Mouse (Mus musculus) brain, embryonic 18.5 days (tissue): ENCODE results near the gene Clk3.

Experiments used
- DNase-seq: peaks from one replicate; pipeline ENCODE4 v3.0.0-alpha.2; 2012; ENCODE audit warnings: low read depth, low spot score

The Clk3 gene

GRCm38 (mm10) chr9:57765364-57766351 is at the start of gene Clk3:
Gene Clk3, minus strand, starts transcription at chr9:57765860.
- peak; percentile 57 for DNase-seq

GRCm38 (mm10) chr9:57814866-57815265 is 49.2 kb upstream of the Clk3 start:
- DNase-seq: no peak

- no peak for DNase-seq
These were observed 48.4 kb upstream of the Clk3 start for GRCm38 (mm10) chr9:57814014-57814413.

- no peak for DNase-seq
These were observed 46.4 kb upstream of the Clk3 start for GRCm38 (mm10) chr9:57811793-57812733.

DNA sequence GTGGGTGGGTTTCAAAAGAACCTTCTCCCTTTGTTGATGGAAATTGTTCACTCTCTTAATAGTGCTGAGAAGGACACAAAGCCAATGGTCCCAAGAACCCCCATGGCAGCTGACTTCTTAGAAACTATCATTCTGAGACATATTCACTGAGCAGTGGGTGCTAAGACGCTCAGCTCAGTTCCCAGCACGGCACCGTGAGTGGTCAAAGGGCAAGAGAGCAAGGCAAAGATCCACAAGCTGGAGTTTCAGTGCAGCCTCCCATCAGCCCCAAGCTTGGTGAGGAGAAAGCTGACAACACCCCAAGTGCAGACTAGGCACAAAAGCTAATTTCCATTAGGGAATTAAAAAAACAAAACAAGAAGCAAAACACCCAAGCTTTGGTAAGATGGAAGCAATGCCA is 45.0 kb upstream of the Clk3 start:
- no peak for DNase-seq

DNA sequence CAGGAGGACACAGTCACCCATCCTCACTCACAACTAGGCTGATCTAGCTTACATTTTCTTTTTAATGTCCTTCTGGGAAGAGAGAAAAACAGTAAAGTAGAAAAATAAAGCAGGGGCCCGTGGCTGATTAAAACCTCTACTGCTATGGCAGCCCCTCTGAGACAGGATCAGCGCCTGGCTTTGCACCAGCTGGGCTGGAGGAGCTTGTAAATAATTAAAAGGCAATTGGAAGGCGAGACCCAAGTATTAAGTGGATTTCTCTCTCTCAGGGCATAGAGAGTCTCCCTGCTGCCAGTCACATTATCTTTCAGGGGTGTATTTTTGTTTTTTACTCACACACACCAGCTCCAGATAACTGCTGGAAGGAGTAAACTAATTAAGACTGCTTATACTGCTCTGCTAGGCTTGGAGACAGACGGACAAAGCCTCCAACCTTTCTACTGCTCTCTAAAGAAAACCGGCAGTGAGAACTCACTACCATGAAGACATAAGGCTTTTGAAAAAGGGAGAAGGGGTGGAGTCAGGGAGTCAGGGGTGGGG is 43.2 kb upstream of the Clk3 start:
- no peak for DNase-seq

- DNase-seq: no peak
These were observed 41.6 kb upstream of the Clk3 start for GRCm38 (mm10) chr9:57807174-57807651.

- DNase-seq: no peak
These were observed 40.4 kb upstream of the Clk3 start for GRCm38 (mm10) chr9:57806066-57806481.

DNA sequence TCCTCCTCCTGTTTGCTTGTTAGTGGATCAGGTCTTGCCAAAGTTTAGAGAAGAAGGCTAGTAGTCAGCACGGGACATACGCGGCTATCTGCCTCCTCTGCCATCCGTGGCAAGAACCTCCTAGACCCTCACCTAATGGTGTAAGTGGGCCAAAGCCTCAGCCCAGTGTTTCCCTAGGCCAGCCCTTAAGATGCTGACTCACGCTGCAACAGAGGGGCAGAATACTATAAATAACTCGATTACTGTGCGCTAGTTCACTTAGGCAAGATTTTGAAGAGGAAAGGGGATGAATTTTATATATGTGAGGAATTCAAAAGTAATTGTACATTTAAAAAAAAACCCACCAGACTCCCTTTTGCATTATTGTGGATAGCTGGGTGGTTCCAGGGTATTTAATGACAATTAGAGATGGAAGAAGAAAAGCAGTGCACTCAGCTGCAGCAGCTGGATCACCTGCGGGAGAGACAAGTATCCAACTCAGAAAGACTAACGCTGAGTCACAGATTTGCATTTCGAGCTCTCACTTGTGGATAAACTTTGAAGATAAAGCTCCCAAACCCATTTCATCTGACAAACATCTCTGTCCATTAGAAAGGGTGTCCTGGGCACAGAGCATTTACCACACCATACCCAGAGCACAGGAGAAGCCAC is 39.6 kb upstream of the Clk3 start:
- DNase-seq: no peak

- DNase-seq: no peak
These were observed 38.2 kb upstream of the Clk3 start for GRCm38 (mm10) chr9:57803839-57804238.

- DNase-seq: no peak
These were observed 37.4 kb upstream of the Clk3 start for GRCm38 (mm10) chr9:57803047-57803446.

DNA sequence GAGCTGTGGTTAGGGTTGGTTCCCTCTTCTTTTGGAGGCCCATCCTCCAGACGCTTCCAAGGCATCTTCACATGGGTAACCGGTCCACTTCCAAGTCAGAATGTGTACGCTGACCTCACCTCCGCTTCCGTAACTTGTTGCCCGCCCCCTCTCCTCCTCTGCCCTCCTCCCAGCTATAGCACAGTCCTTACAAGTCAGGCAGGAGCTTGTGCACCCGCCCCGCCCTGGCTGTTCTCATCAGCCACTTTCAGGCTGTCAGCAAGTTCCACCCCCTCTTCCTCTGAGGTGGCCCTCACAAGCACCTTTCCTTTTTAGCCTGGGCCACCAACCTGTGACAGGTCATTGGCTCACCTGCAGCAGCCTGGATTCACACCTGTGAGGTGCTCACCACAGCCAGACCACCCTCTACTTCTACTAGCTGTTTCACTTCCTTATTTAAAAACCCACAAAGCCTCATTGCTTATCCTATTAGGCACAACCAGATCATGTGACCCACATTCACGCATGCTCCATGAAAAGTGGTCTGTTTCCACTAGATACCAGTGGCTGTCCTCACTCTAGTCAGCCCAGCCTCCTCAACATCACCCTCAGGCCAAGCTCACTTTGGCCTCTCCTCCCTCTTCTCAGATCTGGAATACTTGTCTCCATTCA is 34.8 kb upstream of the Clk3 start:
- no peak for DNase-seq

DNA sequence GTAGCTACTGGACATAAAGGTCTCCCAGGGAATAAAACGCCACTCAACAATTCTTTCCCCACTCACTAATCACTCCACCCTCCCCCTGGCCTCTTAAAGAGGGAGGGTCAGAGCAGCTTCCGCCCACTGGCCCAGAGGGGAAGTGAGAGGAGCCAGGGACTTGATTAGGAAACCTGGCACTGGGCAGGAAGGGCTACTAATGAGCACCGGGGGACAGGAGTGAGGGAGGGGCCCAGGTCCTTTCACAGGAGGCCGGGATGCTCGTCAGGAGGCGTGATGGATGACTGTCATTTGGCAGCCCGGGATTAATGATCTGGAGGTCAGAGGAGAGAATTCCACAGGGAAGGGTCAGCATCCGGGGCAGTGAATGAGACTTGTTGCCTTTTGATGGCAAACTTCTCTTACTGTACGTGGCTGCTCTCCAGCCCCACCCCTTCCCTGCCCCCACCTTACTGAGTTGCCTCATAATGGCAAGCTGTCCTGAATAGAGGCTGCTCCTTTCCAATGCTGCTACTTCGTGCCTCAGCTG is 33.1 kb upstream of the Clk3 start:
- DNase-seq: no peak

GRCm38 (mm10) chr9:57797456-57797855 is 31.8 kb upstream of the Clk3 start:
- DNase-seq: no peak

DNA sequence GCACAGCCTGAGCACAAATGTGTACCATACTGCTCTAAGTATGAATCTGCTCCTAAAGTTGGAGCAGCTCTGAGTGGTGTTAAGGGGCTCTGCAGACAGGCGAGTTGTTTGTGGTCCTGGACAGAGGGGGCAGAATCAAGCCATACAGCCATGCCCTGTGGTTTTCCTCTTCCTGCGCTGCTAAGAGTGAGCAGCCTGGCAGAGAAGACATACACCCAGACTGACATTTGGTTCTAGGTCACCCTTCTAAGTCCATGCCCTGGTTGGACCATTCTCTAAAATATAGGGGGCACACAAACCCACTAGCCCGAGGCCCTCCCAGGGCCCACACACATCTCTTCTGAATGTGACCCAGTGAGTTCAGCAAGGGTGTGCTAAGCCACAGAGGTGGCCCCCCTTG is 24.1 kb upstream of the Clk3 start:
- DNase-seq: no peak

DNA sequence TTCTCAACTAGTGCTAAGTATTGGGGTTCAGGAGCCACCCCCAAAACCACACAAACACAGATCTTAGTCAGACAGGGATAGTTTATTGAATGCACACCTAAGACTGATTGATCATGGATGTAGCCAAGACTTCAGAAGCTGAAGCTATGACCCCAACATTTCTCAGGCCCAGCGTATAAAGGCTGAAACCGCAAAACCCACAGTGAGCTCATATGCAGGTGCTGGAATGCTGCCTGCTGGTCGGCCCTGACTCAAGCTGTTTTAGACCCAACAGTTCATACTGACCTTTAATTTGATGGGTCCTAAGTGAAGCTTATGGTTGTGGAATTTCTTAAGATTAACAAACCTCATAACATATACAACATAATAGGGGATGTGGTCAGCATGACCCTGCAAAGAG is 17.0 kb upstream of the Clk3 start:
- no peak for DNase-seq

- no peak for DNase-seq
These were observed 10.1 kb upstream of the Clk3 start for GRCm38 (mm10) chr9:57775736-57776135.

GRCm38 (mm10) chr9:57775026-57775425 is 9.4 kb upstream of the Clk3 start:
- DNase-seq: no peak

DNA sequence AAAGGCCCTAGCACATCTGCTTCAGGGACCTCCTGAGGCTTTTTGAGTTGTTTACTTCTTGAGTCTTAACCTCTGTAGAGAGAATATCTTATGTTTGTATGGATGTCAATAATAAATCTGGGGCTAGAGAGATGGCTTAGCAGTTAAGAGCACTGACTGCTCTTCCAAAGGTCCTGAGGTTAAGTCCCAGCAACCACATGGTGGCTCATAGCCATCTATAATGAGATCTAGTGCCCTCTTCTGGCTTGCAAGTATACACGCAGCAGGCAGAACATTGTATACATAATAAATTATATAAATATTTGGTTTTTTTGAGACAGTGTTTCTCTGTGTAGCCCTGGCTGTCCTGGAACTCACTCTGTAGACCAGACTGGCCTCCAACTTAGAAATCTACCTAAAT is 8.5 kb upstream of the Clk3 start:
- DNase-seq: no peak

- DNase-seq: no peak
These were observed 8.1 kb upstream of the Clk3 start for GRCm38 (mm10) chr9:57773754-57774153.

DNA sequence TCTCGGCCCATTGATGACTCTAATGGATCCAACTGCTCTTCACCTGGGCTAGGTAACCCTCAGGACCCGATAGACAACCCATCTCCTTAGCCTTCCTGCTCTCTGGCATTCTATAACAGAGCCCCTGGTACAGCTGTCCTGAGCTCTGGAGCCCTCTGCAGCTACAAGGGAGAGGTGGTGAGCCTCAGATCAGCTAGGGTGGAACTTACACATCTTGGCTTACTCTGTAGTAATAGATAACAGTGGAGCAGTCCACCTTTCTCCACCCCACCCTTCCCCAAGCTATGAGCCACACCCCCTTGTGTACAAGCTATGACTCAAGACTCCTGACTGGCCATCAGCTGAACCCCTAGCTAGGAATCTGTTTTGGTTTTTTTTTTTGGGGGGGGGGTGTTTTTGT is 5.2 kb upstream of the Clk3 start:
- DNase-seq: no peak
